Mouse (Mus musculus): ENCODE results near the gene Slc39a1.

Gene Slc39a1

DNA sequence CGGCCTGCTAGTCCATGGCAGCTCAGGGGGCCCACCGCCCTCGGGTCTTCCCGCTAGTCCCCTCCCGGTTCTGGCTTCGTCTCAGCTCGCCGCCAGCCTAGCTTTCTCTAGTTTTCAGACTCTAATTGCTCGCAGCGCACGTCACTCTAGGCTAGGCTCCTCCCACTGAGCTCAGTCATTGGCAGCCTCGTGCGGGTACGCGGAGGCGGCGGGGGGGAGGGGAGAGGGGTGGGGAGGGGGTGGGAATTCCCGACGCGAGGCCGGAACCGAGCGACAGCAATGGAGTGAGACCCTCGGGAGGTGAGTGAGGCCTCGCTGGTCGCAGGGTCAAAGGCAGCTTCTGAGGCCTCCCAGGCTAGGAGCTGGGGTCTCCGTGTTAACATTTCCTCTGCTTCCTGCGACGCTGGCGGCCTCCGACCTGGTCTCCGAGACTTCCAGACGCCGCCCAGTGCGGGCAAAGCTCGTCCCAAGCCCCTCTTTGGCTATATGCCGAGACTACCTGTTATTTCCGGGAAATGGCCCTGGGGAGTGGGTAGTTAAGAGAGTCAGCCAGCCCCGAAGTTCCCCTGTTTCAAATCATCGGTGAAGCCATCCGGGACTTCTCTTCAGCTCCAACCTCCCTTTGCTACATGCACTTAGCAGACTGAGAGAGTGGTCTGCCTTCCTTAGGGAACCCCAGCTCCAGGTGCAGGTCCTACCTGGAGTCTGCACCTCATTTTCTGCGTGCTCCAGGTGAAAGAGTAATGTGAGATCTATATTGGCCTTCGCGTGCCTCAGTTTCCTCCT is at the start of gene Slc39a1:
Slc39a1 (plus strand) TSS at position 213 of the 786 bp plus-strand sequence.
- in situ Hi-C loops (cut with MboI; ENCODE audit: low sequenced_read_pairs) = no loop called here

DNA sequence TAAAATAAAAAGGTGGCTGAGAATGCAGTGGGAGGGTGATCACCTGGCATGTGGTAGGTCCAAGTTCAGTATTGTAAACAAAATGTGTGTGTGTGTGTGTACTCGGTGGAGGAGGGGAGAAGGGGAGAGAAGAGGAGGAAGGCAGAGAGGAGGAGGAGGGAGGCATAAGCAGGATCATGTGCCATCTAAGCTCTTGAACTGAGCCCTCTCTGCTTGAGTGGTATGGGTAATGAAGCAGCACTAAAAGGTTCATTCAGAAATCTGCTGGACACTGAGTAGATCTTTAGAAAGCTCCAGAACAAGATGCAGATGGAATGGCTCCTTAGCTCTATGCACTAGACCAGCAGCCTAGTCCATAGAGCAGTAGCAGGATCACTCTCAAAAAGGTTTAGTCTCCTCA is 45.1 kb upstream of the Slc39a1 start:
- in situ Hi-C loops (cut with MboI; ENCODE audit: low sequenced_read_pairs) = no loop called here

DNA sequence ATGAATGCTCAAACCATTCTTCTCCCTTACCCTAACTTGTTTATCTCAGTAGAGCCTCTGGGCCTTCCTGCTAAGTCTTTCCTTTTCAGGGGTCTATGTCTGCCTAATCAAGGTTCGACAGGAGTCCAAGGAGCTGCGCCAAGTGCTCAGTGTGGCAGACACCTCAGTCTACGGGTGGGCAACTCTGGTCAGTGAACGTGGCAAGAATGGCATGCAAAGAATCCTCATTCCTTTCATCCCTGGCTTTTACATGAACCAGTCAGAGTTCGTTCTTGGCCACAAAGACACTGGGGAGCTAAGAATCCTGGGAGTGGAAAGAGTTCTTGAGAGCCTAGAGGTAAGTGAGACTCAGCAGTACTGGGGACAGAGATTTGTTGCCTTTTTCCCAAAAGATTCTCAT is 44.4 kb upstream of the Slc39a1 start:
- in situ Hi-C loops (cut with MboI; ENCODE audit: low sequenced_read_pairs) = no loop called here

GRCm38 (mm10) chr3:90204582-90204981 is 43.4 kb upstream of the Slc39a1 start:
- in situ Hi-C loops (cut with MboI; ENCODE audit: low sequenced_read_pairs) = no loop called here

DNA sequence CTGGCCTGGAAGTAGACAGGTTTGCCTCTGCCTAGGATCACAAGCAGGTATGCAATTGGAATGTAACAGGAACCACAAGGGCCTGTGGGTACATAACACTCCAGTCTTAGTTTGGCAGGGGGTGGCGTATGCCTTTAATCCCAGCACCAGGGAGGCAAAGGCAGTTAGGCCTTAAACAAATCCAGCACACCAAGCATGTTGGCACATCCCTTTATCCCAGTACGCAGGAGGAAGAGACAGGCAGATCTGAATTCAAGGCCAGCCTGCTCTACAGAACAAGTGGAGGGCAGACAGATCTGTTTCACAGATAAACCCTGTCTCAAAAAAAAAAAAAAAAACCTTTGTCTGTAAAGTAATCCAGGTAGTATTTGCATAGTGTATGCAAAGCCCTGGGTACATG is 39.3 kb upstream of the Slc39a1 start:
- in situ Hi-C loops (cut with MboI; ENCODE audit: low sequenced_read_pairs) = no loop called here

- in situ Hi-C loops (cut with MboI; ENCODE audit: low sequenced_read_pairs) = loop anchor here (10.0 kb wide), 1 partner anchor 165 kb away; no protein-coding TSS in a partner anchor
Measured at GRCm38 (mm10) chr3:90209908-90210566, 37.9 kb upstream of the Slc39a1 start.

DNA sequence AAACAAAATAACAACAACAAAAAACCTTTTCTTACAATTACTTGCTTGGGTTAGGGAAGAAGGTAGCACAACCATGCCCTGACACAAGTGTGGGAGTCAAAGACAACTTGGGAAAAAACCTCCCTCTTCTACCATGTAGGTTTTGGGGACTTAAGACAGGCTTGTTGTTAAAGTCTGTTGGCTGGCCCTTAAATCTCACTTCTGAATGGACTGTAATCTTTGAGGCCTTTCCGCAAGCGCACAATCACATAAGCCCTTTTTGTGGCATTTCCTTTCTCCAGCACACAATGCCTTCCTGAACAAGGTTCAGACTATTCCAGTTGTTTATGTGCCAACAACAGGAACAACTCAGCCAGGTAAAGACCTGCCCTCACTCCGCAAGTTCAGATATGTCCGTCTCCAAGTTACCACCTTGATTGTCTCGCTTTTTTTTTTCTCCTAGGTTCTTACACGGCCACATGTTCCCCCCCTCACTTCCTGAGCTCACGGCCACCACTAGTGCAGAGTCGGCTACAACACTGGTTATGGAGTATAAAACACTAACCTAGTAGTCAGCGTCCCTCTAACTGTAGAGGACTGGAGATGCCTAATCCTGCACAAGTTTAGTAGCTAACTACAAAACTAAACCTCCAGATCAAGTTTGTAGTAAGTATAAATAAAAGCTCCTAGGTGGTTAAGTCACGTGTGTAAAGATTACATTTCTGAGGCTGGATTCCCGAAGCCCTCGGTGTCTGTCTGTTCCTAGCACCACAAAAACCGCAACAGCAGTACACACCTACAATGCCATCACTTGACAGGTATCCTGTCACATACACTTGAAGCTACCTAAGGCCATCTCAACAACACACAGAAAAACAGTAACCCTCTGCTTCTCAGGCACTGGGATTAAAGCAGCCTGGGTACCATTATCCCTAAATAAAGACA is 36.2 kb upstream of the Slc39a1 start:
- in situ Hi-C loops (cut with MboI; ENCODE audit: low sequenced_read_pairs) = loop anchor here (10.0 kb wide), 1 partner anchor 163 kb away; no protein-coding TSS in a partner anchor

- in situ Hi-C loops (cut with MboI; ENCODE audit: low sequenced_read_pairs) = loop anchor here (10.0 kb wide), 1 partner anchor 162 kb away; no protein-coding TSS in a partner anchor
Measured at GRCm38 (mm10) chr3:90212723-90213122, 35.2 kb upstream of the Slc39a1 start.

- in situ Hi-C loops (cut with MboI; ENCODE audit: low sequenced_read_pairs) = loop anchor here (10.0 kb wide), 1 partner anchor 161 kb away; no protein-coding TSS in a partner anchor
Measured at GRCm38 (mm10) chr3:90213377-90213866, 34.5 kb upstream of the Slc39a1 start, which contains the start of the genes Rps27 and Rab13. TSS of gene Rps27 (minus strand) at chr3:90213651. TSS of gene Rab13 (plus strand) at chr3:90213695.

GRCm38 (mm10) chr3:90213956-90214684 is 33.9 kb upstream of the Slc39a1 start:
- in situ Hi-C loops (cut with MboI; ENCODE audit: low sequenced_read_pairs) = loop anchor here (10.0 kb wide), 1 partner anchor 161 kb away; no protein-coding TSS in a partner anchor

GRCm38 (mm10) chr3:90215825-90216380 is 32.1 kb upstream of the Slc39a1 start:
- in situ Hi-C loops (cut with MboI; ENCODE audit: low sequenced_read_pairs) = loop anchor here (10.0 kb wide), 1 partner anchor 159 kb away; no protein-coding TSS in a partner anchor

DNA sequence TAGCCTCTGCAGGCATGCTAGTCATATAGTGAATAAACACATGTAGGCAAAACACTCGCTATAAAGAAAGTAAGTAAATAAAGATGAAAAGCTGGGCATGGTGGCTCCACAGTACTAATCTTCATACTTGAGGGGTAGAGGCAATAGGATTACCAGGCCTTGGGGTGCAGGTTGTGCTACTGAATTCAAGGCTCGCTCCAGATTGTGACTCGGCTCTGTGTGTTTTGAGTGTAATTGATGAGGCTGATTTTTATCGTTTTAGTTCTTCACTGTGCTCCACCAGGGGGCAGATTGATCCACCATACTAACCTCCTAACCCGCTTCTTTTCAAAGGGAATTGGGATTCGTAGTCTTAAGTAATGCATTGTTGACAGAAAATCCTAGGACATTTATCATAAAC is 27.9 kb upstream of the Slc39a1 start:
- in situ Hi-C loops (cut with MboI; ENCODE audit: low sequenced_read_pairs) = no loop called here

GRCm38 (mm10) chr3:90220531-90220951 is 27.4 kb upstream of the Slc39a1 start:
- in situ Hi-C loops (cut with MboI; ENCODE audit: low sequenced_read_pairs) = no loop called here

DNA sequence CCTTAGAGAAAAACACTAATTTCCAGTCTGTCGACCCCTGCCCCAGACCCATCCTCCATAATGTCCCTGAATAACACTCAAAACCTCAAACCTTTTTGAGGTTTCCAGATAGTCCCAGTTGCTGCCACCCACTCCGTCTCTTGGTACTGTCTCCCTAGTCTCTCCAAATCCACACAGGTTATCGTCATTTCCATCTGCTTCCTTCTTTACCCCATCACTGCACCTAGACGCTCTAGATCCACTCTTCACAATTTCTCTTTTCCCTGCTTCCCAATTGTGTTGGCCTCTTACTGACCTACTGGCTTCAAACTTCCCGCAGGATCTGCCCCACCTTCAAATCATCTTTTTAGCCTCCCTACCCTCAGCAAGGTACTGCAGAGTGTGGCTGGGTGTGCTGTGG is 26.8 kb upstream of the Slc39a1 start:
- in situ Hi-C loops (cut with MboI; ENCODE audit: low sequenced_read_pairs) = no loop called here

GRCm38 (mm10) chr3:90222455-90222854 is 25.5 kb upstream of the Slc39a1 start:
- in situ Hi-C loops (cut with MboI; ENCODE audit: low sequenced_read_pairs) = no loop called here

GRCm38 (mm10) chr3:90222941-90223340 is 25.0 kb upstream of the Slc39a1 start:
- in situ Hi-C loops (cut with MboI; ENCODE audit: low sequenced_read_pairs) = no loop called here

- in situ Hi-C loops (cut with MboI; ENCODE audit: low sequenced_read_pairs) = no loop called here
Measured at GRCm38 (mm10) chr3:90224331-90224730, 23.6 kb upstream of the Slc39a1 start.

- in situ Hi-C loops (cut with MboI; ENCODE audit: low sequenced_read_pairs) = no loop called here
Measured at GRCm38 (mm10) chr3:90231075-90231474, 16.9 kb upstream of the Slc39a1 start.

DNA sequence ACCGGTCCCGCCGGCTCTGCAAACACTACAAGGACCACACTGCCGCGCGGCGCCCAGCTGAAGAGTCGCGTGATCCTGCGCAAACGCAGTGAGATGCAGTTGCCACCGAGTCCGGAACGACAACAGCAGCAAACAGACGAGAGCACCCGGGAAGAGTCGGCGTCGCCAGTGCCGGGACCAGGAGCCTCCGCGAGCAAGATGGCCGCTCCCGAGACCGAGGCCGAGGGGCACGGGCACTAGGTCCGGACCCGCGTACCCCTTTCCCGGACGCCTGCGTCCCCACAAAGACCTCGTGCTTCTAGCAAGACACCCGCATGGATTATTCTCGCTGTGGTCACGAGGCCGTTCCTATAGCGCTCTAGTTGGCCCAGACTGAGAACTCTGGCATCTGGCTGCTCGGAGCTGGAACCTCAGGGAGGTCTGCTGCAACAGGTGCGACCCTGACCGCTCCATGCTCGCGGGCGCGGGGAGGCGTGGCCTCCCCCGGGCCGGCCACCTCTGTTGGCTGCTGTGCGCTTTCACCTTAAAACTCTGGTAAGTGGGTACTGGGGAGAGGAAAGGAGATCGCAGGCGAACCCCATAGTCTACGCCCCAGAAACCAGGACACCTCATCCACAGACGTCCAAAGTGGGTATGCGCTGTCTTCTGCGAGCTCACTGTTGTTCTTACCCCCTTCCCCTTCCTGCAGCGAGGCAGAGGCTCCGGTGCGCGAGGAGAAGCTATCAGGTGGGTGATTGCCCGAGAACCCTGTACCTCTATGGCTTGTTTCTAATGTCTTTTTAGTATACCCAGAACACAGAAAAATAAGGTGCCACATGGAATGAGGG is 16.3 kb upstream of the Slc39a1 start, which contains the start of gene Jtb:
Jtb (plus strand) TSS at position 91 of the 827 bp plus-strand sequence.
- in situ Hi-C loops (cut with MboI; ENCODE audit: low sequenced_read_pairs) = no loop called here
